Comparison of ENCODE assay signal across 24 mouse cellular contexts in the genomic region with DNA sequence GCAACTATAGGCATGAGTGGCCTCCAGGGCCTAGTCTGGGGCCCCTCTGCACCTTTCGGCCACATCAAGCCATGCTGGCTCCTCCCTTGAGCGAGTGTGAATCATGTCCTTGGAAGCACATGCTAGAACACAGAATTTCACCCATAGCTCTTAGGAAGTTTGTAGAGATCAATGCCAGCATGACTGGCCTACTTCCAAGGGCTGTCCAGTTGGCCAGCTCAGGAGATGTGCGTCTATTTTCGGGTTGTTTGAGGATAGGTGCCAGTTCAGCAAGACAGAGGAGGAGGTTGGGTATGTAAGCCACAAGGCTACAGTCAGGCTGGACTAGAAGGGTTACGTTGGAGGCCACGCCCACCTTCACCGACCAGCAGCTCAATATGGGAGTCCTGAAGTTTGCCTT.
DNase-seq lines count a peak whose midpoint lies in the region; ATAC-seq lines count a peak whose summit lies in the region.
"Had no signal": no experiment of that assay in that cellular context is flagged by ENCODE, and none has a peak within 500 bp of the region (broad histone marks: within the 10 kb centered on the region; RNA-seq: fewer than 3 reads in every experiment).

No protein-coding gene starts in this region.

- intact Hi-C loops in heart, postnatal 14 days (cut with DNase I) = no loop called here

- no peak for DNase-seq in cerebellum, postnatal 36 days
- DNase-seq in cerebellum, postnatal 25 days = peak; percentile 44 to 52
- DNase-seq in cerebellum, postnatal 4 days (ENCODE audit: low spot score in 2 of 2) = no peak
- DNase-seq in heart, adult 8-10 months (ENCODE audit: low spot score) = peak; percentile 40
- DNase-seq in heart, postnatal 14 days = peak; percentile 45 to 52
- DNase-seq in gastrocnemius, postnatal 25 days = no peak
- no peak for DNase-seq in layer of hippocampus, adult 11-12 months (ENCODE audit: low spot score)
- DNase-seq: embryo, embryonic 11 days; gastrocnemius, postnatal 14 days; kidney, adult 9 months; kidney, postnatal 10 days; layer of hippocampus, adult 9-11 months; liver, embryonic 13.5 days; lung, adult 18-20 months; lung, postnatal 4 days; right cerebral cortex, adult 18-20 months; spleen, adult 18-20 months; thymus, adult 18-20 months; thymus, postnatal 25 days had no signal

- 0 out of 2 replicates have a peak, but pooled peaks have one; percentile 26 for ATAC-seq in cerebellum, adult (ENCODE audit: insufficient number of reproducible peaks, low FRiP score, low TSS enrichment)
- ATAC-seq: forebrain, embryonic 15.5 days; intestine, postnatal 0 days; lung, postnatal 0 days; Patski had no signal

Comparison
In these comparisons a context has a peak if more than half of its experiments do, and no peak if none do; other contexts are left out.
1. DNase-seq: peak in cerebellum, postnatal 25 days (2 of 2), heart, adult 8-10 months (single experiment) and heart, postnatal 14 days (2 of 2); none in cerebellum, postnatal 36 days (0 of 2), cerebellum, postnatal 4 days (0 of 2), gastrocnemius, postnatal 25 days (single experiment) and layer of hippocampus, adult 11-12 months (single experiment).